Mouse (Mus musculus) forebrain, embryonic 13.5 days (tissue): Measurements from ENCODE around the gene Olfr694. TPM values are rescaled to one million over a fixed set of nuclear protein-coding genes. Genes with fewer than 3 reads are reported as not detected.
"Not testable (repeated sequence)": the region's sequence is repeated elsewhere in the genome, so short reads cannot be mapped to it uniquely, and the experiment has no call there.

Experiments
- ATAC-seq: fragments of 200-750 bp; cut with Nextera tagmentation; 2 replicates; pipeline ENCODE4 v1.8.0; 2017
- H3K27ac ChIP-seq: fragments of 300-500 bp; sonication (generic); 2 replicates; pipeline ENCODE4 v1.5.1; 2015; ENCODE audit warnings: inconsistent platforms, mild to moderate bottlenecking, moderate library complexity
- H3K27me3 ChIP-seq: fragments of 300-500 bp; sonication (generic); 2 replicates; pipeline ENCODE4 v1.6.1; 2015; ENCODE audit warnings: mild to moderate bottlenecking, inconsistent platforms
- H3K36me3 ChIP-seq: fragments of 300-500 bp; sonication (generic); 2 replicates; pipeline ENCODE4 v1.6.1; 2015; ENCODE audit warnings: mild to moderate bottlenecking, inconsistent platforms; ENCODE audit not compliant: poor library complexity, severe bottlenecking
- H3K4me1 ChIP-seq: fragments of 300-500 bp; sonication (generic); 2 replicates; pipeline ENCODE4 v1.6.1; 2015; ENCODE audit warnings: inconsistent platforms
- H3K4me2 ChIP-seq: fragments of 300-500 bp; sonication (generic); 2 replicates; pipeline ENCODE4 v1.6.1; 2015; ENCODE audit warnings: inconsistent platforms, mild to moderate bottlenecking, moderate library complexity
- H3K4me3 ChIP-seq: fragments of 300-500 bp; sonication (generic); 2 replicates; pipeline ENCODE4 v1.5.1; 2015; ENCODE audit warnings: mild to moderate bottlenecking, inconsistent platforms
- H3K9ac ChIP-seq: fragments of 300-500 bp; sonication (generic); 2 replicates; pipeline ENCODE4 v1.6.1; 2015; ENCODE audit warnings: mild to moderate bottlenecking, inconsistent platforms
- H3K9me3 ChIP-seq: fragments of 300-500 bp; sonication (generic); replicated peaks from 2 replicates; pipeline ENCODE4 v1.6.1; 2016; ENCODE audit warnings: inconsistent platforms
- WGBS: fragments of 180-500 bp; shearing (Covaris S2); methylation state at CpG from one replicate; pipeline ENCODE4 v1.1.7; 2015; 5-methylcytosine and 5-hydroxymethylcytosine counted together
- polyA plus RNA-seq: library from polyadenylated mRNA; unstranded; fragments of >200 nt; fragmentation: Nextera tagmentation; extraction: Ambion mirVana; gene quantifications from 2 replicates; pipeline ENCODE4 v1.2.1, GENCODE M21; 2015

Olfr694 gene
- polyA plus RNA-seq: not detected in 2 replicates

DNA sequence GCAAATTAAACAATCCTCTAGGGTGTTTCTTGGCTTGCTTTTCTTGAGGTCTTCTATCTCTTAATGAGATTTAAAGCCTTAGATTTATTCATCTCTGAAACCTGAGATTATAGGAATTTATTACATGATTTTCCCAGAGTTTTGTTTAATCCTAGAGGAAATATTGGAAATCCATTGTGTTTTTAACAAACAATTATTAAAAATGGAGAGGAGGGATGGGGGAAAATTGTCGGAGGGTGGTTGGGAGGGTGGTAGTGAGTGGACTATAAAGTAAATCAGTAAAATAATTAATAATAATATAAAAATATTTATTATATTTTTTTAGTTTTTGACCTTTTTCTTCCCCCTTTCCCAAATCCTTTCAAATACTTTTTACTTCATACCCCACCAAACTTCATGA, at the start of gene Olfr694:
Gene Olfr694, minus strand, starts transcription at position 101 of the 400 bp plus-strand sequence.
- H3K9me3 ChIP-seq: no peaks in the 10 kb centered on the region; the same call in 1 of the 2 replicates
- no peaks in the 10 kb centered on the region for H3K27me3 ChIP-seq
- H3K36me3 ChIP-seq: no peaks in the 10 kb centered on the region
- H3K27ac ChIP-seq: no peak within 1 kb of the TSS
- H3K4me3 ChIP-seq: no peak within 1 kb of the TSS
- H3K4me1 ChIP-seq: no peaks in the 10 kb centered on the region
- no peak within 1 kb of the TSS for H3K9ac ChIP-seq
- no peak for ATAC-seq
- no peak within 1 kb of the TSS for H3K4me2 ChIP-seq
- WGBS: 92% methylated on average over 1 of the region's 1 CpGs

DNA sequence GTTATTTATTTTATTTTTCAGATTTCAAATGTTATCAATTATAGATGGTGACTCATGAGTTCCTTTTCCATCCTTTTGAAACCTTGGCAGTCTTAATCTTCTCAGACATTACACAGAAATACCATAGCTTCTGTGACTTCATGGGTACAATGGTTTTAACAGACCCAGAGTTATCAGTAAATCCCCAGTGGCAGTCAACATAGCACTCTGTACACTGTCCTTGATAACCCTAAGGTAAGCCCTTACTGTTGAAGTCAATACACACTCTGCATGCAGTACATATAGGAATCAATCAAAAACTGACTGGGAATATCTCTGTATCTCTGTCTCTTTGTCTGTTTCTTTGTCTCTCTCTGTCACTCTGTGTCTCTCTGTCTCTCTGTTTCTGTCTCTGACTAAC, 45.4 kb upstream of the Olfr694 start:
- ATAC-seq: no peak
- Histone ChIP-seq H3K4me1 (no peaks in the 10 kb centered on the region), H3K27me3 (no peaks in the 10 kb centered on the region), H3K4me2 (no peak overlapping the region), H3K9ac (no peak overlapping the region), H3K4me3 (no peak overlapping the region), H3K9me3 (no peaks in the 10 kb centered on the region; the same call in 1 of the 2 replicates), H3K36me3 (no peaks in the 10 kb centered on the region), H3K27ac (no peak overlapping the region)

GRCm38 (mm10) chr7:106733717-106734116, 42.1 kb upstream of the Olfr694 start:
- Histone ChIP-seq H3K9me3 (no peaks in the 10 kb centered on the region; the same call in 1 of the 2 replicates), H3K4me3 (no peak overlapping the region), H3K36me3 (no peaks in the 10 kb centered on the region), H3K4me2 (no peak overlapping the region), H3K27ac (no peak overlapping the region), H3K9ac (no peak overlapping the region), H3K27me3 (no peaks in the 10 kb centered on the region), H3K4me1 (no peaks in the 10 kb centered on the region)
- ATAC-seq: no peak
- 77% methylated on average over 2 of the region's 2 CpGs for WGBS

- not testable (repeated sequence) for H3K36me3 ChIP-seq, H3K4me2 ChIP-seq, ATAC-seq, H3K27ac ChIP-seq, H3K9ac ChIP-seq, H3K4me3 ChIP-seq, H3K27me3 ChIP-seq, H3K9me3 ChIP-seq, H3K4me1 ChIP-seq
- 91% methylated on average over 2 of the region's 2 CpGs for WGBS
These were observed 34.0 kb upstream of the Olfr694 start for GRCm38 (mm10) chr7:106725654-106726053.

DNA sequence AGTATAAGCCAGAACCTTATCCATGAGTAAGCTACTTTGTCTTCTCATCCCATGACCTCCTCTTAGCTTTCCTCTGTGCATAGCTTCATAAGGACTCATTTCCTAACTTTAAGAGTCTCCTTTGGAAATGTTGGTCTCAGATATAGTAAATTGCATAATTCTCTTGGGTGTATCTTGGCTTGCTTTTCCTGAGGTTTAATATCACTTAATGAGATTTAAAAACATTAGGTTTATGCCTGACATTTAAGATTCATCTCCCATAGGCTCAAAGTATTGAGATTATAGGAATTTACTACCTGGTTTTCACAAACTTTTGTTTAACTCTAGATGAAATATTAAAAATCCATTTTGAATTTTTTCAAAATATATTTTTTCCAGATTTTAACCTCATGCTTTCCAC, 24.7 kb upstream of the Olfr694 start, which contains the start of gene Olfr695:
Gene Olfr695, minus strand, starts transcription at position 101 of the 400 bp plus-strand sequence.
- Histone ChIP-seq H3K9me3 (no peaks in the 10 kb centered on the region; the same call in 1 of the 2 replicates), H3K36me3 (no peaks in the 10 kb centered on the region), H3K27me3 (no peaks in the 10 kb centered on the region), H3K4me1 (no peaks in the 10 kb centered on the region), H3K4me3 (no peak within 1 kb of the TSS), H3K4me2 (no peak within 1 kb of the TSS), H3K27ac (no peak within 1 kb of the TSS), H3K9ac (no peak within 1 kb of the TSS)
- ATAC-seq: no peak

- ATAC-seq: no peak
- H3K36me3 ChIP-seq: no peaks in the 10 kb centered on the region
- no peak overlapping the region for H3K27ac ChIP-seq
- H3K9me3 ChIP-seq: no peaks in the 10 kb centered on the region; the same call in 1 of the 2 replicates
- no peak overlapping the region for H3K4me3 ChIP-seq
- no peaks in the 10 kb centered on the region for H3K27me3 ChIP-seq
- H3K9ac ChIP-seq: no peak overlapping the region
- no peak overlapping the region for H3K4me2 ChIP-seq
- WGBS: 92% methylated on average over 6 of the region's 6 CpGs
- no peaks in the 10 kb centered on the region for H3K4me1 ChIP-seq
These were observed 19.8 kb upstream of the Olfr694 start for GRCm38 (mm10) chr7:106711463-106711862.

GRCm38 (mm10) chr7:106707705-106708104, 16.1 kb upstream of the Olfr694 start:
- 90% methylated on average over 10 of the region's 10 CpGs for WGBS
- ATAC-seq, H3K9ac ChIP-seq, H3K27me3 ChIP-seq, H3K4me2 ChIP-seq, H3K4me3 ChIP-seq, H3K36me3 ChIP-seq, H3K4me1 ChIP-seq, H3K27ac ChIP-seq, H3K9me3 ChIP-seq: not testable (repeated sequence)

GRCm38 (mm10) chr7:106696891-106697290, 5.3 kb upstream of the Olfr694 start:
- no peaks in the 10 kb centered on the region for H3K27me3 ChIP-seq
- peaks cover 15% of the 10 kb centered on the region for H3K9me3 ChIP-seq
- H3K4me2 ChIP-seq: no peak overlapping the region
- no peak overlapping the region for H3K27ac ChIP-seq
- no peaks in the 10 kb centered on the region for H3K36me3 ChIP-seq
- H3K9ac ChIP-seq: no peak overlapping the region
- ATAC-seq: no peak
- H3K4me1 ChIP-seq: no peaks in the 10 kb centered on the region
- WGBS: 95% methylated on average over 1 of the region's 1 CpGs
- H3K4me3 ChIP-seq: no peak overlapping the region

- Histone ChIP-seq H3K27me3 (no peaks in the 10 kb centered on the region), H3K9me3 (no peaks in the 10 kb centered on the region; the same call in 1 of the 2 replicates), H3K4me1 (no peaks in the 10 kb centered on the region), H3K4me2 (no peak overlapping the region), H3K9ac (no peak overlapping the region), H3K36me3 (no peaks in the 10 kb centered on the region), H3K4me3 (no peak overlapping the region), H3K27ac (no peak overlapping the region)
- ATAC-seq: no peak
- 90% methylated on average over 3 of the region's 3 CpGs for WGBS
These were observed 1.4 kb upstream of the Olfr694 start for GRCm38 (mm10) chr7:106692976-106693375.

DNA sequence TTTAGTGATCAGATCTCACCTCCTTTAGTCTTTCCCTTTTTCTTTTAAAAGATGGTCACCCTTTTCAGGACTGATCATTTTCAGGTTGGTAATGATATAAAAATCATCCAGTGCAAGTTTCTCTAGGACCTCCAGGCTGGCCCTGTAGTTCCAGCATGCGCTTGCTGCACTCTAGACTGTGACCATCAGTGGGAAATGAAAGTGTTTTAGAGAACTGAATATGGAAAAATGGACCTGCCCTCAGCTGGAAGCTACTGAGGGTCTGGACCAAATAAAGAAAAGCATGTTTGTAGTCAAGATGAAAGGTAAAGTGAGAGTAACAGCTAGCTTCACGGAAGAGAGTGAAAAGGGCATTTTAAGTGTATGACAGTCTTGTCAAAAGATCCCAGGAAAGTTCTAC, 6.2 kb downstream of the Olfr694 start:
- 93% methylated on average over 2 of the region's 2 CpGs for WGBS
- Histone ChIP-seq H3K9me3 (no peaks in the 10 kb centered on the region), H3K4me3 (no peak overlapping the region), H3K27ac (no peak overlapping the region), H3K27me3 (no peaks in the 10 kb centered on the region), H3K9ac (no peak overlapping the region), H3K4me1 (no peaks in the 10 kb centered on the region), H3K36me3 (no peaks in the 10 kb centered on the region), H3K4me2 (no peak overlapping the region)
- ATAC-seq: no peak

DNA sequence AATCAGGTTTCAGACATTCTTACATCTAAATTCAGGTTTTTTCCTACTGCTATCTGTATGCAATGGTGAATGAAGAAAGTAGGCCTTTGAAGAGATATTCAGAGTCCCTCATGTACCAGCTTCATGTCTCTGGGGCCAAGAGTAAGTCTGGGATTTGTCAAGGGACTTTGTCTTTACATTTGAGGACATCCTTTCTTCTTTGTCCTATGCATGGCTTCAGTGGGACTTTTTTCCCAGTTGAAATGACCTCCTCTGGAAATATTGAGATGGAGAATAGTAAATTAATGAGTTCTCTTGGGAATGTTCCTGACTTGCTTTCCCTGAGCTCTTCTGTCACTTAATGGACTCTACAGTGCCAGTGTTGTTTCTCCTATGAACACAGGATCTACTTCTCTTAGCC, 11.1 kb downstream of the Olfr694 start, which contains the start of gene Olfr693:
Gene Olfr693, minus strand, starts transcription at position 101 of the 400 bp plus-strand sequence.
- H3K4me3 ChIP-seq: no peak within 1 kb of the TSS
- no peak within 1 kb of the TSS for H3K9ac ChIP-seq
- H3K4me2 ChIP-seq: no peak within 1 kb of the TSS
- no peak for ATAC-seq
- H3K36me3 ChIP-seq: no peaks in the 10 kb centered on the region
- no peaks in the 10 kb centered on the region for H3K27me3 ChIP-seq
- H3K27ac ChIP-seq: no peak within 1 kb of the TSS
- H3K9me3 ChIP-seq: no peaks in the 10 kb centered on the region
- no peaks in the 10 kb centered on the region for H3K4me1 ChIP-seq

- H3K9ac ChIP-seq: no peak overlapping the region
- no peaks in the 10 kb centered on the region for H3K4me1 ChIP-seq
- no peak overlapping the region for H3K4me3 ChIP-seq
- H3K4me2 ChIP-seq: no peak overlapping the region
- H3K27me3 ChIP-seq: no peaks in the 10 kb centered on the region
- ATAC-seq: no peak
- H3K9me3 ChIP-seq: no peaks in the 10 kb centered on the region
- H3K27ac ChIP-seq: no peak overlapping the region
- no peaks in the 10 kb centered on the region for H3K36me3 ChIP-seq
These were observed 39.3 kb downstream of the Olfr694 start for GRCm38 (mm10) chr7:106652344-106652652.

- Histone ChIP-seq H3K27ac (no peak overlapping the region), H3K4me2 (no peak overlapping the region), H3K4me1 (no peaks in the 10 kb centered on the region), H3K9me3 (no peaks in the 10 kb centered on the region), H3K9ac (no peak overlapping the region), H3K27me3 (no peaks in the 10 kb centered on the region), H3K4me3 (no peak overlapping the region), H3K36me3 (no peaks in the 10 kb centered on the region)
- no peak for ATAC-seq
These were observed 39.9 kb downstream of the Olfr694 start for GRCm38 (mm10) chr7:106651555-106652343.
